Mouse (Mus musculus) T-helper 1 cell (primary cell): ENCODE measurements around the gene Nub1.
"Not testable (repeated sequence)": the region's sequence is repeated elsewhere in the genome, so short reads cannot be mapped to it uniquely, and the experiment has no call there.

ENCODE experiments used
- in situ Hi-C: fragments of 300-600 bp; cut with MboI, MseI; formaldehyde crosslinking; loops from one replicate; pipeline ENCODE4 v1.15.1; 2025; ENCODE audit warnings: high pct_unique_total_duplicates

The Nub1 gene

GRCm38 (mm10) chr5:24685366-24686093 is at the start of gene Nub1:
TSS of gene Nub1 (plus strand) at chr5:24685532.
- in situ Hi-C loops = no loop called here

GRCm38 (mm10) chr5:24636987-24637386 is 48.3 kb upstream of the Nub1 start:
- in situ Hi-C loops = no loop called here

- in situ Hi-C loops = no loop called here
These were observed 47.2 kb upstream of the Nub1 start for GRCm38 (mm10) chr5:24638131-24638530.

GRCm38 (mm10) chr5:24639081-24639480 is 46.3 kb upstream of the Nub1 start:
- in situ Hi-C loops = no loop called here

- in situ Hi-C loops = no loop called here
These were observed 39.9 kb upstream of the Nub1 start for GRCm38 (mm10) chr5:24645454-24645853.

- in situ Hi-C loops = no loop called here
These were observed 36.1 kb upstream of the Nub1 start for GRCm38 (mm10) chr5:24649231-24649630.

GRCm38 (mm10) chr5:24649701-24650100 is 35.6 kb upstream of the Nub1 start:
- in situ Hi-C loops = no loop called here

- in situ Hi-C loops = no loop called here
These were observed 34.0 kb upstream of the Nub1 start for GRCm38 (mm10) chr5:24651356-24651755.

GRCm38 (mm10) chr5:24651768-24652752 is 33.3 kb upstream of the Nub1 start:
- in situ Hi-C loops = no loop called here

GRCm38 (mm10) chr5:24652780-24653179 is 32.6 kb upstream of the Nub1 start:
- in situ Hi-C loops = no loop called here

GRCm38 (mm10) chr5:24654491-24654890 is 30.8 kb upstream of the Nub1 start:
- in situ Hi-C loops = no loop called here

- in situ Hi-C loops = no loop called here
These were observed 28.2 kb upstream of the Nub1 start for GRCm38 (mm10) chr5:24657113-24657512.

- in situ Hi-C loops = loop anchor here (10.0 kb wide), 1 partner anchor 705 kb away; no protein-coding TSS in a partner anchor
These were observed 25.5 kb upstream of the Nub1 start for GRCm38 (mm10) chr5:24659708-24660423.

- in situ Hi-C loops = loop anchor here (10.0 kb wide), 1 partner anchor 707 kb away; no protein-coding TSS in a partner anchor
These were observed 23.9 kb upstream of the Nub1 start for GRCm38 (mm10) chr5:24661457-24661856.

- in situ Hi-C loops = loop anchor here (5.0 kb wide), 2 partner anchors 228 to 333 kb away; no protein-coding TSS in a partner anchor
These were observed 11.1 kb upstream of the Nub1 start for GRCm38 (mm10) chr5:24674238-24674637.

GRCm38 (mm10) chr5:24681436-24681835 is 3.9 kb upstream of the Nub1 start:
- in situ Hi-C loops = loop anchor here (5.0 kb wide), 1 partner anchor 156 kb away; no protein-coding TSS in a partner anchor

GRCm38 (mm10) chr5:24684578-24685365 is 560 bp upstream of the Nub1 start:
- in situ Hi-C loops = loop anchor here (5.0 kb wide), 1 partner anchor 153 kb away; no protein-coding TSS in a partner anchor

- in situ Hi-C loops = no loop called here
These were observed 844 bp downstream of the Nub1 start for GRCm38 (mm10) chr5:24686176-24686575.

- in situ Hi-C loops = not testable (repeated sequence)
These were observed 1.5 kb downstream of the Nub1 start for GRCm38 (mm10) chr5:24686671-24687420.

- in situ Hi-C loops = no loop called here
These were observed 2.4 kb downstream of the Nub1 start for GRCm38 (mm10) chr5:24687696-24688095.
